Mouse (Mus musculus) midbrain, embryonic 16.5 days (tissue): ENCODE data around the gene Ppp2r5c. TPM values are rescaled to one million over a fixed set of nuclear protein-coding genes. Genes with fewer than 3 reads are reported as not detected.

Experiments
- ATAC-seq: fragments of 200-750 bp; cut with Nextera tagmentation; 2 replicates; pipeline ENCODE4 v1.8.0; 2017; ENCODE audit warnings: moderate TSS enrichment
- H3K27ac ChIP-seq: fragments of 300-500 bp; sonication (generic); 2 replicates; pipeline ENCODE4 v1.5.1; 2014; ENCODE audit warnings: mild to moderate bottlenecking, low read length, mixed read lengths
- H3K27me3 ChIP-seq: fragments of 300-500 bp; sonication (generic); 2 replicates; pipeline ENCODE4 v1.6.1; 2014; ENCODE audit warnings: low read depth, low read length, mixed read lengths; ENCODE audit not compliant: control insufficient read depth, insufficient read depth
- H3K36me3 ChIP-seq: fragments of 300-500 bp; sonication (generic); 2 replicates; pipeline ENCODE4 v1.6.1; 2014; ENCODE audit warnings: mild to moderate bottlenecking, low read length, moderate library complexity, mixed read lengths; ENCODE audit not compliant: control insufficient read depth, insufficient read depth
- H3K4me1 ChIP-seq: fragments of 300-500 bp; sonication (generic); 2 replicates; pipeline ENCODE4 v1.6.1; 2014; ENCODE audit warnings: mild to moderate bottlenecking, low read length, mixed read lengths; ENCODE audit not compliant: control insufficient read depth, insufficient read depth
- H3K4me2 ChIP-seq: fragments of 300-500 bp; sonication (generic); 2 replicates; pipeline ENCODE4 v1.6.1; 2014; ENCODE audit warnings: mild to moderate bottlenecking, low read length, mixed read lengths
- H3K4me3 ChIP-seq: fragments of 300-500 bp; sonication (generic); 2 replicates; pipeline ENCODE4 v1.5.1; 2014; ENCODE audit warnings: low read depth, mild to moderate bottlenecking, low read length, moderate library complexity, mixed read lengths
- H3K9ac ChIP-seq: fragments of 300-500 bp; sonication (generic); 2 replicates; pipeline ENCODE4 v1.6.1; 2014; ENCODE audit warnings: low read depth, low read length, mixed read lengths
- H3K9me3 ChIP-seq: fragments of 300-500 bp; sonication (generic); replicated peaks from 2 replicates; pipeline ENCODE4 v1.6.1; 2014; ENCODE audit warnings: mild to moderate bottlenecking, low read length, mixed read lengths; ENCODE audit not compliant: control insufficient read depth, poor library complexity, severe bottlenecking
- WGBS: fragments of 180-500 bp; shearing (Covaris S2); extraction: QIAGEN DNeasy Blood & Tissue Kit; methylation state at CpG from one replicate; pipeline ENCODE4 v1.1.7; 2014; 5-methylcytosine and 5-hydroxymethylcytosine counted together
- polyA plus RNA-seq: library from polyadenylated mRNA; unstranded; fragments of >200 nt; fragmentation: Nextera tagmentation; extraction: Ambion mirVana; gene quantifications from 2 replicates; pipeline ENCODE4 v1.2.1, GENCODE M21; 2015

Gene Ppp2r5c
- polyA plus RNA-seq, 1 experiment from 2014 or later, result 144 TPM

- ATAC-seq, result no peak
- WGBS, result 95% methylated on average over 12 of the region's 12 CpGs
Measured at GRCm38 (mm10) chr12:110489946-110490701, 43.2 kb downstream of the Ppp2r5c start.

GRCm38 (mm10) chr12:110492436-110492835 lies 45.5 kb downstream of the Ppp2r5c start:
- H3K4me3 ChIP-seq, result no peak overlapping the region
- no peak overlapping the region for H3K9ac ChIP-seq
- H3K4me1 ChIP-seq, result peaks cover 14% of the 10 kb centered on the region
- no peak for ATAC-seq
- H3K27ac ChIP-seq, result no peak overlapping the region
- H3K27me3 ChIP-seq, result no peaks in the 10 kb centered on the region
- no peak overlapping the region for H3K4me2 ChIP-seq
- 94% methylated on average over 5 of the region's 5 CpGs for WGBS
- H3K9me3 ChIP-seq, result no peaks in the 10 kb centered on the region
- H3K36me3 ChIP-seq, result no peaks in the 10 kb centered on the region

More at GRCm38 (mm10) chr12:110489946-110490701, 43.2 kb downstream of the Ppp2r5c start:
- H3K36me3 ChIP-seq, result no peaks in the 10 kb centered on the region
- no peak overlapping the region for H3K9ac ChIP-seq
- no peaks in the 10 kb centered on the region for H3K27me3 ChIP-seq
- no peak overlapping the region for H3K4me3 ChIP-seq
- no peak overlapping the region for H3K27ac ChIP-seq
- H3K9me3 ChIP-seq, result no peaks in the 10 kb centered on the region
- H3K4me1 ChIP-seq, result peaks cover 26% of the 10 kb centered on the region
- no peak overlapping the region for H3K4me2 ChIP-seq

- H3K9ac ChIP-seq, result no peak overlapping the region
- no peaks in the 10 kb centered on the region for H3K36me3 ChIP-seq
- no peak for ATAC-seq
- WGBS, result 99% methylated on average over 13 of the region's 13 CpGs
- no peak overlapping the region for H3K4me2 ChIP-seq
- no peak overlapping the region for H3K4me3 ChIP-seq
- no peak overlapping the region for H3K27ac ChIP-seq
- no peaks in the 10 kb centered on the region for H3K9me3 ChIP-seq
- no peaks in the 10 kb centered on the region for H3K27me3 ChIP-seq
- 0 out of 2 replicates have a peak, but pooled peaks cover 5% of the 10 kb centered on the region for H3K4me1 ChIP-seq
Measured at GRCm38 (mm10) chr12:110493597-110494369, 46.9 kb downstream of the Ppp2r5c start.

GRCm38 (mm10) chr12:110494846-110495245 lies 47.9 kb downstream of the Ppp2r5c start:
- no peak for ATAC-seq
- 74% methylated on average over 2 of the region's 2 CpGs for WGBS

GRCm38 (mm10) chr12:110495260-110495659 lies 48.3 kb downstream of the Ppp2r5c start:
- no peaks in the 10 kb centered on the region for H3K36me3 ChIP-seq
- H3K4me1 ChIP-seq, result peaks cover 7% of the 10 kb centered on the region
- no peak overlapping the region for H3K4me3 ChIP-seq
- no peaks in the 10 kb centered on the region for H3K9me3 ChIP-seq
- H3K4me2 ChIP-seq, result no peak overlapping the region
- H3K27ac ChIP-seq, result no peak overlapping the region
- 98% methylated on average over 8 of the region's 8 CpGs for WGBS
- no peak for ATAC-seq
- no peak overlapping the region for H3K9ac ChIP-seq
- H3K27me3 ChIP-seq, result no peaks in the 10 kb centered on the region

More at GRCm38 (mm10) chr12:110494846-110495245, 47.9 kb downstream of the Ppp2r5c start:
- Histone ChIP-seq H3K4me3 (no peak overlapping the region), H3K4me1 (peaks cover 7% of the 10 kb centered on the region), H3K36me3 (no peaks in the 10 kb centered on the region), H3K4me2 (no peak overlapping the region), H3K9me3 (no peaks in the 10 kb centered on the region), H3K27ac (no peak overlapping the region), H3K27me3 (no peaks in the 10 kb centered on the region), H3K9ac (no peak overlapping the region)

GRCm38 (mm10) chr12:110496016-110496415 lies 49.1 kb downstream of the Ppp2r5c start:
- no peak overlapping the region for H3K4me2 ChIP-seq
- ATAC-seq, result no peak
- 91% methylated on average over 5 of the region's 5 CpGs for WGBS
- no peaks in the 10 kb centered on the region for H3K27me3 ChIP-seq
- no peak overlapping the region for H3K9ac ChIP-seq
- no peaks in the 10 kb centered on the region for H3K36me3 ChIP-seq
- no peaks in the 10 kb centered on the region for H3K9me3 ChIP-seq
- H3K27ac ChIP-seq, result no peak overlapping the region
- H3K4me1 ChIP-seq, result peaks cover 7% of the 10 kb centered on the region
- no peak overlapping the region for H3K4me3 ChIP-seq

GRCm38 (mm10) chr12:110497013-110497412 lies 50.1 kb downstream of the Ppp2r5c start:
- ATAC-seq, result no peak
- 73% methylated on average over 3 of the region's 3 CpGs for WGBS
- H3K4me2 ChIP-seq, result no peak overlapping the region
- H3K9ac ChIP-seq, result no peak overlapping the region
- H3K9me3 ChIP-seq, result no peaks in the 10 kb centered on the region
- no peaks in the 10 kb centered on the region for H3K27me3 ChIP-seq
- H3K27ac ChIP-seq, result no peak overlapping the region
- H3K4me1 ChIP-seq, result peaks cover 7% of the 10 kb centered on the region
- no peaks in the 10 kb centered on the region for H3K36me3 ChIP-seq
- no peak overlapping the region for H3K4me3 ChIP-seq

GRCm38 (mm10) chr12:110497485-110497884 lies 50.6 kb downstream of the Ppp2r5c start:
- no peak for ATAC-seq
- H3K4me3 ChIP-seq, result no peak overlapping the region
- no peaks in the 10 kb centered on the region for H3K27me3 ChIP-seq
- H3K4me2 ChIP-seq, result no peak overlapping the region
- WGBS, result 94% methylated on average over 8 of the region's 8 CpGs
- no peaks in the 10 kb centered on the region for H3K9me3 ChIP-seq
- H3K27ac ChIP-seq, result no peak overlapping the region
- H3K36me3 ChIP-seq, result no peaks in the 10 kb centered on the region
- no peak overlapping the region for H3K9ac ChIP-seq
- H3K4me1 ChIP-seq, result peaks cover 7% of the 10 kb centered on the region
